ENCODE assay signal across 8 mouse cellular contexts in genomic region chr7:29292458-29293098, GRCm38 (mm10). TPM values are rescaled to one million over a fixed set of nuclear protein-coding genes. Genes with fewer than 3 reads are reported as not detected.
DNase-seq lines count a peak whose midpoint lies in the region; ATAC-seq and TF ChIP-seq lines count a peak whose summit lies in the region.

No protein-coding gene starts in this region.

- H3K27ac ChIP-seq in midbrain, embryonic 10.5 days (replicated peaks) = peak overlapping the region; percentile 87
- H3K27ac ChIP-seq in midbrain, postnatal 0 days (ENCODE audit: low read depth, low read length) = no peak overlapping the region
- peak overlapping the region; percentile 88 for H3K27ac ChIP-seq in forebrain, embryonic 14.5 days (ENCODE audit: low read depth, low read length)
- H3K27ac ChIP-seq in hindbrain, embryonic 13.5 days = peak overlapping the region; percentile 78
- H3K27ac ChIP-seq in small intestine, adult 2 months (ENCODE audit: insufficient read depth, low read depth, low read length) = peak overlapping the region; percentile 23

- H3K9ac ChIP-seq in midbrain, postnatal 0 days (replicated peaks; ENCODE audit: low read length, poor library complexity, severe bottlenecking) = no peak overlapping the region
- peak overlapping the region; percentile 22; the same call in 1 of the 2 replicates for H3K9ac ChIP-seq in forebrain, embryonic 14.5 days (ENCODE audit: low read length)
- H3K9ac ChIP-seq in hindbrain, embryonic 13.5 days = no peak overlapping the region; the same call in 1 of the 2 replicates

- peaks cover 61% of the 10 kb centered on the region for H3K4me1 ChIP-seq in midbrain, embryonic 10.5 days
- no peaks in the 10 kb centered on the region for H3K4me1 ChIP-seq in midbrain, postnatal 0 days (ENCODE audit: insufficient read depth, low read length)
- peaks cover 28% of the 10 kb centered on the region; the same call in 1 of the 2 replicates for H3K4me1 ChIP-seq in forebrain, embryonic 14.5 days (ENCODE audit: control insufficient read depth, insufficient read depth, low read length)
- peaks cover 47% of the 10 kb centered on the region for H3K4me1 ChIP-seq in hindbrain, embryonic 13.5 days (replicated peaks)
- peaks cover 13% of the 10 kb centered on the region for H3K4me1 ChIP-seq in small intestine, adult 2 months (ENCODE audit: control insufficient read depth, insufficient read depth, insufficient read length, low read length)

- 31% methylated on average over 8 of the region's 8 CpGs for WGBS in midbrain, embryonic 10.5 days
- 28% methylated on average over 8 of the region's 8 CpGs for WGBS in midbrain, postnatal 0 days
- 37% methylated on average over 8 of the region's 8 CpGs for WGBS in forebrain, embryonic 14.5 days
- WGBS in hindbrain, embryonic 13.5 days = 24% methylated on average over 8 of the region's 8 CpGs
- WGBS in small intestine, adult 2 months = 63% methylated on average over 8 of the region's 8 CpGs

- no peak for ATAC-seq in midbrain, postnatal 0 days (ENCODE audit: low FRiP score)
- ATAC-seq in forebrain, embryonic 14.5 days = peak; percentile 33
- ATAC-seq in hindbrain, embryonic 13.5 days (ENCODE audit: low FRiP score) = no peak

- no peak for TF ChIP-seq CTCF in midbrain, postnatal 0 days (IDR thresholded peaks at IDR 0.05)
- TF ChIP-seq CTCF in small intestine, adult 2 months (IDR thresholded peaks at IDR 0.05; ENCODE audit: extremely low read depth, insufficient read length, insufficient replicate concordance, low read depth, low read length) = no peak

- no peaks in the 10 kb centered on the region for H3K36me3 ChIP-seq in midbrain, embryonic 10.5 days
- no peaks in the 10 kb centered on the region for H3K36me3 ChIP-seq in midbrain, postnatal 0 days (ENCODE audit: insufficient read depth, low read length)
- no peaks in the 10 kb centered on the region for H3K36me3 ChIP-seq in forebrain, embryonic 14.5 days (ENCODE audit: control insufficient read depth, insufficient read depth, low read length)
- H3K36me3 ChIP-seq in hindbrain, embryonic 13.5 days = no peaks in the 10 kb centered on the region
- no peaks in the 10 kb centered on the region for H3K36me3 ChIP-seq in small intestine, adult 2 months (ENCODE audit: control insufficient read depth, insufficient read depth, low read length)

- H3K27me3 ChIP-seq in midbrain, embryonic 10.5 days (ENCODE audit: low read depth, poor library complexity, severe bottlenecking) = peaks cover 31% of the 10 kb centered on the region
- H3K27me3 ChIP-seq in midbrain, postnatal 0 days (ENCODE audit: insufficient read depth, low read length) = no peaks in the 10 kb centered on the region
- H3K27me3 ChIP-seq in forebrain, embryonic 14.5 days (replicated peaks; ENCODE audit: control insufficient read depth, insufficient read depth, low read length) = no peaks in the 10 kb centered on the region
- peaks cover 19% of the 10 kb centered on the region; the same call in 1 of the 2 replicates for H3K27me3 ChIP-seq in hindbrain, embryonic 13.5 days
- no peaks in the 10 kb centered on the region for H3K27me3 ChIP-seq in small intestine, adult 2 months (ENCODE audit: control insufficient read depth, insufficient read depth, low read length)

- no peak overlapping the region for H3K4me2 ChIP-seq in midbrain, postnatal 0 days (ENCODE audit: low read depth, low read length, poor library complexity, severe bottlenecking)
- peak overlapping the region; percentile 33; the same call in 1 of the 2 replicates for H3K4me2 ChIP-seq in forebrain, embryonic 14.5 days (ENCODE audit: low read length)
- no peak overlapping the region for H3K4me2 ChIP-seq in hindbrain, embryonic 13.5 days

- DNase-seq in midbrain, embryonic 10.5 days (ENCODE audit: low spot score) = no peak
- no peak for DNase-seq in midbrain, postnatal 0 days (ENCODE audit: low spot score)
- peak; percentile 69 for DNase-seq in forebrain, embryonic 14.5 days (ENCODE audit: low spot score)
- no peak for DNase-seq in left cerebral cortex, postnatal 25 days (ENCODE audit: low spot score in 2 of 2)
- no peak for DNase-seq in right cerebral cortex, adult 2 months (ENCODE audit: low spot score in 2 of 2)
- no peak for DNase-seq in c-Kit-positive CD71-positive TER-119-positive erythroid progenitor cells, embryonic 14.5 days (ENCODE audit: low spot score)

- intact Hi-C loops in left cerebral cortex, postnatal 25 days (cut with DNase I) = loop anchor here (10.0 kb wide), 1 partner anchor 118 kb away; the partner anchor contains the start of genes Ggn and Spred3

- H3K4me3 ChIP-seq in midbrain, embryonic 10.5 days = peak overlapping the region; percentile 72
- H3K4me3 ChIP-seq in midbrain, postnatal 0 days (ENCODE audit: low read depth, low read length) = no peak overlapping the region
- H3K4me3 ChIP-seq in forebrain, embryonic 14.5 days (ENCODE audit: low read depth, low read length) = no peak overlapping the region
- no peak overlapping the region for H3K4me3 ChIP-seq in hindbrain, embryonic 13.5 days
- H3K4me3 ChIP-seq in small intestine, adult 2 months (ENCODE audit: low read depth, low read length) = no peak overlapping the region

- no peaks in the 10 kb centered on the region for H3K9me3 ChIP-seq in midbrain, embryonic 10.5 days (replicated peaks)
- H3K9me3 ChIP-seq in midbrain, postnatal 0 days (ENCODE audit: low read length) = no peaks in the 10 kb centered on the region
- H3K9me3 ChIP-seq in forebrain, embryonic 14.5 days (replicated peaks; ENCODE audit: control insufficient read depth, low read length) = no peaks in the 10 kb centered on the region
- no peaks in the 10 kb centered on the region for H3K9me3 ChIP-seq in hindbrain, embryonic 13.5 days

- no peak for TF ChIP-seq POLR2A in small intestine, adult 2 months (IDR thresholded peaks at IDR 0.05; ENCODE audit: low read depth, low read length)

RNA-seq across cellular contexts. Expression of gene Ppp1r14a, which starts 3.5 kb away (rescaled TPM):
- 21.9 and 22.2 TPM in 2 replicates for polyA plus RNA-seq in midbrain, embryonic 10.5 days (2016; fragmentation: Nextera tagmentation; extraction: Ambion mirVana)
- total RNA-seq in midbrain, postnatal 0 days (2014; rRNA removed) = 1.3 TPM in 2 replicates
- polyA plus RNA-seq in midbrain, postnatal 0 days (2015; fragmentation: Nextera tagmentation; extraction: Ambion mirVana) = 1.4 and 1.7 TPM in 2 replicates
- 5.7 and 9.8 TPM in 2 replicates for polyA plus RNA-seq in forebrain, embryonic 14.5 days (2014; fragmentation: Nextera tagmentation; extraction: Ambion mirVana)
- polyA plus RNA-seq in hindbrain, embryonic 13.5 days (2015; fragmentation: Nextera tagmentation; extraction: Ambion mirVana) = 8.6 and 13.1 TPM in 2 replicates
- 34.1 and 57.4 TPM in 2 replicates for polyA plus RNA-seq in small intestine, adult 2 months (2012; rRNA removed)
- total RNA-seq in left cerebral cortex, postnatal 25 days (2021) = 10 to 100 TPM; 13.6 to 14.2 TPM

RNA-seq across cellular contexts. Expression of gene Spint2, which starts 10.9 kb away (rescaled TPM):
- polyA plus RNA-seq in midbrain, embryonic 10.5 days (2016; fragmentation: Nextera tagmentation; extraction: Ambion mirVana) = 20.5 and 20.8 TPM in 2 replicates
- total RNA-seq in midbrain, postnatal 0 days (2014; rRNA removed) = 46.6 and 47.7 TPM in 2 replicates
- polyA plus RNA-seq in midbrain, postnatal 0 days (2015; fragmentation: Nextera tagmentation; extraction: Ambion mirVana) = 148 and 153 TPM in 2 replicates
- polyA plus RNA-seq in forebrain, embryonic 14.5 days (2014; fragmentation: Nextera tagmentation; extraction: Ambion mirVana) = 46.6 and 51.3 TPM in 2 replicates
- 42.4 and 44.0 TPM in 2 replicates for polyA plus RNA-seq in hindbrain, embryonic 13.5 days (2015; fragmentation: Nextera tagmentation; extraction: Ambion mirVana)
- 663 and 1,754 TPM in 2 replicates for polyA plus RNA-seq in small intestine, adult 2 months (2012; rRNA removed)
- 10 to 100 TPM; 21.1 to 24.4 TPM for total RNA-seq in left cerebral cortex, postnatal 25 days (2021)

RNA-seq across cellular contexts. Expression of gene Dpf1, which starts 11.2 kb away (rescaled TPM):
- 38.8 and 55.4 TPM in 2 replicates for polyA plus RNA-seq in midbrain, embryonic 10.5 days (2016; fragmentation: Nextera tagmentation; extraction: Ambion mirVana)
- total RNA-seq in midbrain, postnatal 0 days (2014; rRNA removed) = 192 and 197 TPM in 2 replicates
- polyA plus RNA-seq in midbrain, postnatal 0 days (2015; fragmentation: Nextera tagmentation; extraction: Ambion mirVana) = 160 and 162 TPM in 2 replicates
- 167 and 205 TPM in 2 replicates for polyA plus RNA-seq in forebrain, embryonic 14.5 days (2014; fragmentation: Nextera tagmentation; extraction: Ambion mirVana)
- 187 and 197 TPM in 2 replicates for polyA plus RNA-seq in hindbrain, embryonic 13.5 days (2015; fragmentation: Nextera tagmentation; extraction: Ambion mirVana)
- polyA plus RNA-seq in small intestine, adult 2 months (2012; rRNA removed) = 0.47 and 0.53 TPM in 2 replicates
- total RNA-seq in left cerebral cortex, postnatal 25 days (2021) = 100 to 1,000 TPM; 110 to 115 TPM

RNA-seq across cellular contexts. Expression of gene 2200002D01Rik, which starts 44.3 kb away (rescaled TPM):
- polyA plus RNA-seq in midbrain, embryonic 10.5 days (2016; fragmentation: Nextera tagmentation; extraction: Ambion mirVana) = 4.2 and 4.7 TPM in 2 replicates
- total RNA-seq in midbrain, postnatal 0 days (2014; rRNA removed) = 0.52 TPM in 1 of 2 replicates, not detected in the other
- 1.2 and 2.0 TPM in 2 replicates for polyA plus RNA-seq in midbrain, postnatal 0 days (2015; fragmentation: Nextera tagmentation; extraction: Ambion mirVana)
- polyA plus RNA-seq in forebrain, embryonic 14.5 days (2014; fragmentation: Nextera tagmentation; extraction: Ambion mirVana) = 0.37 and 1.2 TPM in 2 replicates
- polyA plus RNA-seq in hindbrain, embryonic 13.5 days (2015; fragmentation: Nextera tagmentation; extraction: Ambion mirVana) = 1.7 and 2.1 TPM in 2 replicates
- 287 and 852 TPM in 2 replicates for polyA plus RNA-seq in small intestine, adult 2 months (2012; rRNA removed)
- total RNA-seq in left cerebral cortex, postnatal 25 days (2021) = not detected

RNA-seq across cellular contexts. Expression of gene Yif1b, which starts 54.4 kb away (rescaled TPM):
- 106 and 111 TPM in 2 replicates for polyA plus RNA-seq in midbrain, embryonic 10.5 days (2016; fragmentation: Nextera tagmentation; extraction: Ambion mirVana)
- total RNA-seq in midbrain, postnatal 0 days (2014; rRNA removed) = 121 and 127 TPM in 2 replicates
- 122 and 140 TPM in 2 replicates for polyA plus RNA-seq in midbrain, postnatal 0 days (2015; fragmentation: Nextera tagmentation; extraction: Ambion mirVana)
- 88.2 and 96.2 TPM in 2 replicates for polyA plus RNA-seq in forebrain, embryonic 14.5 days (2014; fragmentation: Nextera tagmentation; extraction: Ambion mirVana)
- 79.0 and 79.8 TPM in 2 replicates for polyA plus RNA-seq in hindbrain, embryonic 13.5 days (2015; fragmentation: Nextera tagmentation; extraction: Ambion mirVana)
- 41.8 and 49.8 TPM in 2 replicates for polyA plus RNA-seq in small intestine, adult 2 months (2012; rRNA removed)
- total RNA-seq in left cerebral cortex, postnatal 25 days (2021) = 10 to 100 TPM; 48.5 to 52.0 TPM

Comparison
In these comparisons a context has a peak if more than half of its experiments do, and no peak if none do; other contexts are left out.
1. RNA of gene Dpf1, which starts 11.2 kb away (polyA plus RNA-seq): 187 to 197 TPM in hindbrain, embryonic 13.5 days, 167 to 205 TPM in forebrain, embryonic 14.5 days, 160 to 162 TPM in midbrain, postnatal 0 days and 38.8 to 55.4 TPM in midbrain, embryonic 10.5 days; 0.47 to 0.53 TPM in small intestine, adult 2 months; every median in the first group is over 10 times any median in the second.